Mouse (Mus musculus) cerebellum, postnatal 4 days (tissue): Measurements from ENCODE around the gene Ccdc116.
"Not testable (repeated sequence)": the region's sequence is repeated elsewhere in the genome, so short reads cannot be mapped to it uniquely, and the experiment has no call there.

Source experiments
- DNase-seq, 2 experiments: peaks; one replicate each; pipeline ENCODE4 v3.0.0; 2022; ENCODE audit warnings: low spot score in 2 of 2, mixed read lengths in 1 of 2

The Ccdc116 gene

GRCm38 (mm10) chr16:17146772-17147235, at the start of gene Ccdc116:
TSS of gene Ccdc116 (minus strand) at chr16:17147229.
- peak; percentile 58 to 81 for DNase-seq

GRCm38 (mm10) chr16:17193823-17194222, 46.8 kb upstream of the Ccdc116 start:
- DNase-seq: no peak

GRCm38 (mm10) chr16:17185475-17185874, 38.4 kb upstream of the Ccdc116 start:
- no peak for DNase-seq

- DNase-seq: no peak
These were observed 36.0 kb upstream of the Ccdc116 start for GRCm38 (mm10) chr16:17183003-17183402.

- DNase-seq: no peak
These were observed 35.1 kb upstream of the Ccdc116 start for GRCm38 (mm10) chr16:17182136-17182535.

- no peak for DNase-seq
These were observed 34.4 kb upstream of the Ccdc116 start for GRCm38 (mm10) chr16:17181382-17181781.

GRCm38 (mm10) chr16:17179706-17180105, 32.7 kb upstream of the Ccdc116 start:
- no peak for DNase-seq

- no peak for DNase-seq
These were observed 30.7 kb upstream of the Ccdc116 start for GRCm38 (mm10) chr16:17177623-17178170.

- no peak for DNase-seq
These were observed 28.7 kb upstream of the Ccdc116 start for GRCm38 (mm10) chr16:17175765-17176164.

- no peak for DNase-seq
These were observed 21.0 kb upstream of the Ccdc116 start for GRCm38 (mm10) chr16:17168049-17168448.

GRCm38 (mm10) chr16:17167179-17167578, 20.1 kb upstream of the Ccdc116 start:
- DNase-seq: no peak

- not testable (repeated sequence) for DNase-seq
These were observed 18.4 kb upstream of the Ccdc116 start for GRCm38 (mm10) chr16:17165478-17165877.

- DNase-seq: no peak
These were observed 7.3 kb upstream of the Ccdc116 start for GRCm38 (mm10) chr16:17154346-17154745.

- DNase-seq: no peak
These were observed 4.8 kb upstream of the Ccdc116 start for GRCm38 (mm10) chr16:17151874-17152273.

- no peak for DNase-seq
These were observed 3.7 kb upstream of the Ccdc116 start for GRCm38 (mm10) chr16:17150520-17151258.

- no peak for DNase-seq
These were observed 1.1 kb upstream of the Ccdc116 start for GRCm38 (mm10) chr16:17148084-17148483.

- peak in 1 of 2 experiments; percentile 16 for DNase-seq
These were observed 431 bp upstream of the Ccdc116 start for GRCm38 (mm10) chr16:17147391-17147929.

GRCm38 (mm10) chr16:17144339-17144738, 2.7 kb downstream of the Ccdc116 start, which contains the start of gene Ydjc:
TSS of gene Ydjc (plus strand) at chr16:17144621.
- DNase-seq: no peak

GRCm38 (mm10) chr16:17137355-17137754, 9.7 kb downstream of the Ccdc116 start:
- DNase-seq: no peak

GRCm38 (mm10) chr16:17132906-17133200, 14.2 kb downstream of the Ccdc116 start:
- no peak for DNase-seq

- DNase-seq: peak; percentile 92 to 98
These were observed 14.7 kb downstream of the Ccdc116 start, which contains the start of gene Sdf2l1 for GRCm38 (mm10) chr16:17132089-17132905. TSS of gene Sdf2l1 (minus strand) at chr16:17132383.
